Mouse (Mus musculus): Measurements from ENCODE around the gene Ubxn10.

Ubxn10 gene

GRCm38 (mm10) chr4:138702528-138702927 lies 34.4 kb downstream of the Ubxn10 start:
- DNase-seq (ENCODE audit: low read depth in 1 of 2, low spot score in 2 of 2) = no peak

GRCm38 (mm10) chr4:138702031-138702430 lies 34.9 kb downstream of the Ubxn10 start:
- DNase-seq (ENCODE audit: low read depth in 1 of 2, low spot score in 2 of 2) = no peak

- DNase-seq (ENCODE audit: low read depth in 1 of 2, low spot score in 2 of 2) = no peak
Observed at GRCm38 (mm10) chr4:138701111-138701510, 35.9 kb downstream of the Ubxn10 start.

DNA sequence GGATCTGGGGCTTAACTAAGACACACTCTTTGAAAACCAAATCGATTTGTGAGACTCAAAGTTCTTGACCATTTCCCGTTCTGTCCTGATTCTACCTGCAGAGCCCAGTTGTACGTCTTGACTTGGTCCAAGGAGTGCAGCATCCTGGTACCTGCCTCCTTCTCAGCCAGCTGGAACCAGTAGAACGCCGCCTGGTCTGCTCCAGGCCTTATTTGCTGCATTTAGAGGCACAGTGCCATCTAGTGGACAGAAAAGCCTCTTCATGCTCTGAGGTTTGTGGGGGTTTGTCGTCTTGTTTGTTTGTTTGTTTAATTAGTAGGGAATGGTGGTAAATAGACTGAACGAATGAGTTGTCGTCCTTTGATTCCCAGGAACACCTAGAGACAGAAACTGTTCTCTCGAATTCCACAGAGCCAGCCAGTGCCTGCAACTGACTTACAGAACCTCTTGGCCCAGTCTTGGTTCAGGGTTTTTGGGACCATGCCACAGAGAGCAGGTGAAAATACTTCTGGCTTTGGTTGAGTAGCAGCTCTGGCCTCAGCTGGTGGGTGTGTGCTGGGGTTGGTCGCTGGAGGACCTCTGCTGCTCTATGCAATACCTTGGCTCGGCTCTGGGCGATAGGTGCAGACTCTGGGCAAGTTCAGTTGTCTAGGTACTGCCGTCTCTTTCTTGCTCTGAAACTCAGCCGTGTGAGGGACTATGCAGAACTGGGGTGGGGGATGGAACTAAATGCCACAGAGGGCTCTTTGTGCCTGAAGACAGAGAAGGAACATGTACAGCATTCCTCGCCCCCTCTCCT lies 36.6 kb downstream of the Ubxn10 start:
- DNase-seq (ENCODE audit: low read depth in 1 of 2, low spot score in 2 of 2) = no peak

DNA sequence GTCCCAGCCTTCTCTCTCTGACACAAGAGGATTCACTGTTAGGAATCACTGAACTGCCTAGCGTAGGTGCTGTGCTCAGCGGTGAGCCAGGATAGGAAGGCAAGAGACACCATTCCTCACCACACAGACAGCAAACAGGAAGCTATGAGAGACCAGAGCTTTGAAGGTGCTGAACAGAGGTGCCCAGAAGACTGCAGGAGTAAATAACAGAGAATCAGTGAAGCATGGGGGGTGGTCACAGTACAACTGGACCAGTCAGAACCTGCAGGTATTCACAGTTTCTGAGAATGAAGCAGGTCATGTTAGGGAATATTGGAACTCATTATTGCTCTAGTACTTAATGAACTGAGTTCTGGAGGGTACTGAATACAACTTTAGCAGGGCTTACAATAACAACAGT lies 38.7 kb downstream of the Ubxn10 start:
- DNase-seq (ENCODE audit: low read depth in 1 of 2, low spot score in 2 of 2) = no peak

- DNase-seq (ENCODE audit: low read depth in 1 of 2, low spot score in 2 of 2) = no peak
Observed at GRCm38 (mm10) chr4:138697166-138697860, 39.7 kb downstream of the Ubxn10 start.

- DNase-seq (ENCODE audit: low read depth in 1 of 2, low spot score in 2 of 2) = no peak
Observed at GRCm38 (mm10) chr4:138696720-138697119, 40.2 kb downstream of the Ubxn10 start.

DNA sequence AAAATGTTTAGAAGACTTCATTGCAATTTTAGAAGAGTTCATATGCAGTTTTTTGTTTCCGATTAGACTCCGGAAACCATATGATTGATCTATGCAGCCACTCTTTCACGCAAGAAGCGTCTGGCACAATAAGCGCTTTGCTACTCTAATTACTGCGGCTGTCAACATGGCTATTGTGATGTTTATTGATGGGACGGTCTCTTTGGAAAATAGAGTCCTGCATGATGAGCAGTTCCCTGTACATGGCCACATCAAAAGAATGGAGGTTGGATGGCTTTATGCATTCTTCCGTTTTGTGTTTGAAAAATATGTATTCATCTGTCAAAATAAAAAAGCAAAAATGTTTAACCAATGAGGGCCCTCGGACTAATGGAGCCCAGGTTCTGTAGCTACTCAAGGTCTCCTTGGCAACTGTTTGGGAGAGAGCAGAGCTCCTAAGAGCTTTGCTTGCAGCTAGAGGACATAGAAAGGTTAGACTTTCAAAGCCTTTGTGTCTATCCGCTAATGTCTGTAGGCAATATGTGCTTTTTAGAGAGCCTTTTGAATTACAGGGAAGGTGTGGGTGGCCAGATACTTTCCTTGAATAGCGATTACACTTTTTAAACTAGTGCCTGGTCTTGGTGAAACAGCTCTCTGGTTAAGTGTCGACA lies 43.8 kb downstream of the Ubxn10 start:
- no peak for DNase-seq (ENCODE audit: low read depth in 1 of 2, low spot score in 2 of 2)

GRCm38 (mm10) chr4:138691443-138692181 lies 45.4 kb downstream of the Ubxn10 start:
- DNase-seq (ENCODE audit: low read depth in 1 of 2, low spot score in 2 of 2) = no peak

GRCm38 (mm10) chr4:138690561-138690960 lies 46.4 kb downstream of the Ubxn10 start:
- no peak for DNase-seq (ENCODE audit: low read depth in 1 of 2, low spot score in 2 of 2)

- DNase-seq (ENCODE audit: low read depth in 1 of 2, low spot score in 2 of 2) = no peak
Observed at GRCm38 (mm10) chr4:138689094-138689512, 47.9 kb downstream of the Ubxn10 start.

DNA sequence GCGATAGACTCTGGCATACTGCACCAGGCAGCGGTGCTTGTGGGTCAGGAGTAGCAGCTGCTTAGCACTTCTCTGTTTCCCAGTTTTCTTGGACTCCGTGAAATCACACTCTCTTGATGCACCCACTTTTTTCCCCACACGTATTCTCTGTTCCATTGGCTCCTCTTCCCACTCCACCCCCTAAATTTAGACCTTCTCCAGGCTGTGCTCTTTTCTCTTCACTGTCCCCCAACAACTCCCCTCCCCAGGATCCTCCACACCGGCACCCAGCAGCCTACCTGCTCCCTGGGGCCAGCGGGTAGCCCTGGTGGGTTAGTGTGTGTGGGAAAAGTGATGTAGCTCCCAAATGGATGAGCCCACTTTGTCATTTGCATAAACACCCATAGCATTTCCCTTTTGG lies 51.2 kb downstream of the Ubxn10 start:
- no peak for DNase-seq (ENCODE audit: low read depth in 1 of 2, low spot score in 2 of 2)

DNA sequence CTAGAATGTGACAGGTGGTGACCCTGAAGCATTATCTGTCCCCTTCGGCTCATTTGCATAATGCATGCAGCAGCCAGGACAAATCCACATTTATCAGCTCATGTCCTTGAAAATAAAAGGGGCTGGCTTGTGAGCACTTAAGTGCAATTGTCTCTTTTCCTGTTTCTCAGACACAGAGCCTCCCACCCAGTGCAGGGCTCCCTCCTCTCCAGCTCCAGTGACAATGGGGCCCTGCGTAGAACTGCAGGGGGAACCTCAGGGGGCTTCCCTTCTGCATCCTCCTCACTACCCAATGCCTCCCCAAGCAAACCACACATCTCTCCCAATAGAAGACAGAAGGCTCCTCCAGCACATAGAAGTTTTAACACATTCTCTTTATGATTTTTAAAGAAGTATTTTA lies 54.2 kb downstream of the Ubxn10 start:
- DNase-seq (ENCODE audit: low read depth in 1 of 2, low spot score in 2 of 2) = no peak

DNA sequence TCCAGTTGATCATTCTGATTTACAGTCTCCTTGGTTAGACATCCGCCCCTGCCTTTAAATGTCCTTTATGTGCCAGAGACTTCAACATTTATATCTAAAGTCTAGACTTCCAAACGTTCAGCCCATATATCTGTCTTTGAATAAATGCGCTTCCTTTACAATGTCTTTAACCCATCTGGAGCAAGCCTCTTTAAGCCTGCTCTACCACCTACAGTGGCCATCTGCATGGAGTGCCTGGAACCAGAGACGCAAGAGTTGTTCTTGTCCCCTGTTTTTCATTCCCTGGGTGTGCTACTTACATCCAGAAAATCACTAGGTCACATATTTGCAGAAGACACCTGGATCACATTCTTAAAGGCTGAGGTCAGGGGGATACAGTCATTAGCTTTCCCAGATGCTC lies 56.8 kb downstream of the Ubxn10 start:
- DNase-seq (ENCODE audit: low read depth in 1 of 2, low spot score in 2 of 2) = no peak

DNA sequence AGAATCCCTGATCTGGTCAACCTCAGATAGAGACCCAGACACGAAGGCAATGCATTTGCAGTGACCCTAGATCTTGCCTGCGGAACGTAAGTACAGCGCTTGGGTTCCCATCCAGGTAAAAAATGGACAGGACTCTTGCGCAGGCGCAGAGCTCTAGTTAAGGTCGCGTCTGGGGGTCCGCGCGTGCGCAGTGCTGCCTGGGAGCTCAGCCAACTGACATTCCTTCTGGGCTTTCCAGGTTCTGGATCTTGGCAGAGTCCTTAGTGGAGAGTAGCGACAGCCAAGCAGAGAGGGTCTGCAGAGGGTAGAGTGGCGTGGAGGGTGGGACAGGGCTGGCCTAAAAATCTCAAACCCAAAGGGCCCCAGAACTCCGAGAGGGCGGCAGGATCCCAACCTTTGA lies 59.4 kb downstream of the Ubxn10 start:
- DNase-seq (ENCODE audit: low read depth in 1 of 2, low spot score in 2 of 2) = no peak

GRCm38 (mm10) chr4:138676480-138676879 lies 60.5 kb downstream of the Ubxn10 start:
- DNase-seq (ENCODE audit: low read depth in 1 of 2, low spot score in 2 of 2) = no peak

DNA sequence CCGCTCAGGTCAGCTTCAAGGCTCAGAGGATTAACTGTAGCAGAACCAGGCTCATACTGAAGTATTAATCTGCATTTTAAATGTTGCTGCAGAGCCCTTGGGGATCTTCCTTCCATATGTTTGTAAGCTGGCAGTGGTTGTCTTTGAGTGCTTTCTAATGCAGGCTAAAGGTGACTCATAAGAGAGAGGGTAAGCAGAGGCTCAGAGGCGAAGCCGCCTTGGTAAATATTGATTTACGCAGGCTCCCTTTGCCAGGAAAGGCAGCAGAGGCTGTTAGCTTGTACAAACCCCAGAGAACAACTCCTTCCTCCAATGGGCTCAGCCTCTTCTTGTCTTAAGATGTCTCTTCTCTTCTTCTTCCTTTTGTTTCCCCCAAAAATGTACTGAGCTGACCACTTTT lies 64.8 kb downstream of the Ubxn10 start:
- DNase-seq (ENCODE audit: low read depth in 1 of 2, low spot score in 2 of 2) = no peak

DNA sequence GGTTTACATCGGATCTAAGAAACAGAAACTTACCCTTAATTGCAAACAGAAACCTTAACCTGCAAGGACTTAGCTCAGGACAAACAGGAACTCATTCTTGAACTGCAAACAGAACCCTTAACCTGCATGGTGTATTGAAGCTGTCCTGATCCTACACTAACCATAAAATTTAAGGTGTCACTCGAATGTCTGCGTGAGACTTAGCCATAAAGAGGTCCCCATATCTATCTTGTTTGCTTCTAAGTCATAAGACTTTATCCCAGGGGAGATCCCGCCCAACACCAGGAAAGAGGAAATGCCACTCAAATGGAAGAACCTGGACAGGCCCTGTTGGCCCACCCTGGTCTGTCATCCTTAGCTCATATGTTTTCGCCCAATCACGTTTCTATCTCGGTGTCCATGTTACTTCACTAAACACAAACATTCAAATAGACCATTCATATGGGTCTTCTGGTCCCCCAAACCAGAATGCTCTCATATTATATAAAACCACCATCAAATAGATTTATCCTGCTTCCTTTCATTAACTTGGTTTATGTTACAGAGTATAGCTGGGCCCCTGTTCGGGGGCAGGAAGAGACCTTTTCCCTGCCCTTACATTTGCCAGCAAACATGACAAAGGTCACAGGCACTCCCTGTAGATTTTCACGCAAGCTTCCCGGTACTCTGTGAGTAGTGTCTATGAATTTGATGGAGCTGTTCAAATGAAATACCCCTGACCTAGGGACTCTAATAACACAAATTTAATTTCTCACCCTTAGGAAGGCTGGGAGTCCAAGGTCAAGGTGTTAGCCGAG lies 66.7 kb downstream of the Ubxn10 start:
- no peak for DNase-seq (ENCODE audit: low read depth in 1 of 2, low spot score in 2 of 2)

- DNase-seq (ENCODE audit: low read depth in 1 of 2, low spot score in 2 of 2) = no peak
Observed at GRCm38 (mm10) chr4:138666521-138666920, 70.4 kb downstream of the Ubxn10 start.

- no peak for DNase-seq (ENCODE audit: low read depth in 1 of 2, low spot score in 2 of 2)
Observed at GRCm38 (mm10) chr4:138659936-138660602, 76.9 kb downstream of the Ubxn10 start.
